Mouse (Mus musculus): ENCODE measurements around the gene Tcf20. TPM values are rescaled to one million over a fixed set of nuclear protein-coding genes. Genes with fewer than 3 reads are reported as not detected.

The Tcf20 gene
- polyA plus RNA-seq, 2 experiments, result 2.9 to 5.7 TPM

DNA sequence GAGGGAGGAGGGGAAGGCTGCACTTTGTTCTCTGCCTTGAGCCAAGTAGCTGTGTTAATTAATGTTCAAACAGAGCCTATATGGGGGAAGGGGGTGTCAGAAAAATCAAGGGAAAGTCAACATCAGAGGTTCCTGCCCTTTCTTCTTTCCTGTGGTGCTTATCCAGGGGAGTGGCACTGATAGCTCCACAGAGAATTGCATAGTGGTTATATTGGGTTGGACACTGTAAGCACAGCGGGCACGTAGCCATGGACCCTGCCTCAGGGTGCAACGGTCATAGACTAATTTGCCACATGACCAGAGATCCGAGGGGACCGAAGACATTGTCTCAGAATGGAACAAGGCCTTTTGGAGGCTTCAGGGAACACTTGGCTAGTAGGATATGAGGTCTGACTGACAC is 193.4 kb downstream of the Tcf20 start, which contains the start of gene Cyp2d26:
Cyp2d26 (minus strand) TSS at position 18 of the 400 bp plus-strand sequence.
- WGBS (ENCODE audit: insufficient replicate concordance), result 60% methylated on average over 5 of the region's 5 CpGs
- Histone ChIP-seq H3K27me3 (ENCODE audit: control insufficient read depth, insufficient read depth, low read length) (no peaks in the 10 kb centered on the region), H3K4me1 (replicated peaks; ENCODE audit: control insufficient read depth in 2 of 2, insufficient read depth in 2 of 2, low read length in 1 of 2) (peaks cover 0 to 8% of the 10 kb centered on the region in 2 experiments; a peak in 2 of 4 replicates), H3K4me2 (ENCODE audit: low read depth) (no peak within 1 kb of the TSS), H3K27ac (no peak within 1 kb of the TSS), H3K36me3 (replicated peaks; ENCODE audit: control insufficient read depth, insufficient read depth, low read depth) (no peaks in the 10 kb centered on the region), H3K4me3 (ENCODE audit: insufficient read depth in 1 of 2, low read depth in 2 of 2, low read length in 2 of 2) (no peak within 1 kb of the TSS), H3K9me3 (ENCODE audit: control insufficient read depth, low read length) (no peaks in the 10 kb centered on the region), H3K9ac (replicated peaks) (no peak within 1 kb of the TSS)
- DNase-seq (ENCODE audit: low read depth in 3 of 3, low spot score in 3 of 3), result peak in 2 of 3 experiments; percentile 6 to 12
- peak; percentile 60; the same call in 1 of the 2 replicates for ATAC-seq (ENCODE audit: insufficient read depth)
- TF ChIP-seq EP300 (IDR thresholded peaks at IDR 0.05; ENCODE audit: low read depth) (no peak), CTCF (IDR thresholded peaks at IDR 0.05; ENCODE audit: low read depth) (no peak)

- no peak overlapping the region for H3K27ac ChIP-seq
- no peaks in the 10 kb centered on the region for H3K9me3 ChIP-seq (ENCODE audit: control insufficient read depth, low read length)
- TF ChIP-seq CTCF (IDR thresholded peaks at IDR 0.05; ENCODE audit: low read depth), result no peak
- no peak for TF ChIP-seq EP300 (IDR thresholded peaks at IDR 0.05; ENCODE audit: low read depth)
- no peaks in the 10 kb centered on the region for H3K36me3 ChIP-seq (replicated peaks; ENCODE audit: control insufficient read depth, insufficient read depth, low read depth)
- no peaks in the 10 kb centered on the region for H3K27me3 ChIP-seq (ENCODE audit: control insufficient read depth, insufficient read depth, low read length)
- WGBS (ENCODE audit: insufficient replicate concordance), result 57% methylated on average over 6 of the region's 6 CpGs
- no peak overlapping the region for H3K9ac ChIP-seq (replicated peaks)
- peaks cover 0 to 8% of the 10 kb centered on the region in 2 experiments; a peak in 2 of 4 replicates for H3K4me1 ChIP-seq (replicated peaks; ENCODE audit: control insufficient read depth in 2 of 2, insufficient read depth in 2 of 2, low read length in 1 of 2)
- H3K4me2 ChIP-seq (ENCODE audit: low read depth), result no peak overlapping the region
- no peak for DNase-seq (ENCODE audit: low read depth in 3 of 3, low spot score in 3 of 3)
- ATAC-seq (ENCODE audit: insufficient read depth), result no peak
- H3K4me3 ChIP-seq (ENCODE audit: insufficient read depth in 1 of 2, low read depth in 2 of 2, low read length in 2 of 2), result no peak overlapping the region
Measured at GRCm38 (mm10) chr15:82793868-82794267, 193.8 kb downstream of the Tcf20 start.

DNA sequence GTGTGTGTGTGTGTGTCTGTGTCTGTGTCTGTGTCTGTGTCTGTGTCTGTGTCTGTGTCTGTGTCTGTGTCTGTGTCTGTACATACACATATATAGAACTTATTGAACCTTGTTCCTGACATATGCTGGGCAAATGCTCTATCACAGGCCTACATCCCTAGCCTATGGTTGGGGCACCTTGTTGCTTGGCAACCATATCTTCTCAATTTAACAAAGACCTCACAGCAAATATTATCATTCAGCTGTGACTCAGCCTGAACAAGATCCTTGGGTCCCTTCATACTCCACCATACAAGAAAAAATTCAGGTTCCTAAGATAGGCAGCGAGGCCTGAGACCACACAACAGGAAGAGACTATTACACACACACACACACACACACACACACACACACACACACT is 194.2 kb downstream of the Tcf20 start:
- H3K27me3 ChIP-seq (ENCODE audit: control insufficient read depth, insufficient read depth, low read length), result no peaks in the 10 kb centered on the region
- 37% methylated on average over 1 of the region's 1 CpGs for WGBS (ENCODE audit: insufficient replicate concordance)
- H3K9ac ChIP-seq (replicated peaks), result no peak overlapping the region
- no peaks in the 10 kb centered on the region for H3K9me3 ChIP-seq (ENCODE audit: control insufficient read depth, low read length)
- no peak overlapping the region for H3K27ac ChIP-seq
- DNase-seq (ENCODE audit: low read depth in 3 of 3, low spot score in 3 of 3) (no peak), ATAC-seq (ENCODE audit: insufficient read depth) (no peak)
- peaks cover 0 to 8% of the 10 kb centered on the region in 2 experiments; a peak in 2 of 4 replicates for H3K4me1 ChIP-seq (replicated peaks; ENCODE audit: control insufficient read depth in 2 of 2, insufficient read depth in 2 of 2, low read length in 1 of 2)
- no peak overlapping the region for H3K4me2 ChIP-seq (ENCODE audit: low read depth)
- TF ChIP-seq EP300 (IDR thresholded peaks at IDR 0.05; ENCODE audit: low read depth), result no peak
- no peak for TF ChIP-seq CTCF (IDR thresholded peaks at IDR 0.05; ENCODE audit: low read depth)
- no peak overlapping the region for H3K4me3 ChIP-seq (ENCODE audit: insufficient read depth in 1 of 2, low read depth in 2 of 2, low read length in 2 of 2)
- no peaks in the 10 kb centered on the region for H3K36me3 ChIP-seq (replicated peaks; ENCODE audit: control insufficient read depth, insufficient read depth, low read depth)

GRCm38 (mm10) chr15:82792566-82792965 is 195.1 kb downstream of the Tcf20 start:
- Histone ChIP-seq H3K4me1 (replicated peaks; ENCODE audit: control insufficient read depth in 2 of 2, insufficient read depth in 2 of 2, low read length in 1 of 2) (peaks cover 0 to 8% of the 10 kb centered on the region in 2 experiments; a peak in 2 of 4 replicates), H3K4me3 (ENCODE audit: insufficient read depth in 1 of 2, low read depth in 2 of 2, low read length in 2 of 2) (no peak overlapping the region), H3K9ac (replicated peaks) (no peak overlapping the region), H3K27ac (no peak overlapping the region), H3K9me3 (ENCODE audit: control insufficient read depth, low read length) (no peaks in the 10 kb centered on the region), H3K4me2 (ENCODE audit: low read depth) (no peak overlapping the region), H3K27me3 (ENCODE audit: control insufficient read depth, insufficient read depth, low read length) (no peaks in the 10 kb centered on the region), H3K36me3 (replicated peaks; ENCODE audit: control insufficient read depth, insufficient read depth, low read depth) (no peaks in the 10 kb centered on the region)
- 71% methylated on average over 11 of the region's 11 CpGs for WGBS (ENCODE audit: insufficient replicate concordance)
- ATAC-seq (ENCODE audit: insufficient read depth) (no peak), DNase-seq (ENCODE audit: low read depth in 3 of 3, low spot score in 3 of 3) (no peak)
- TF ChIP-seq CTCF (IDR thresholded peaks at IDR 0.05; ENCODE audit: low read depth) (no peak), EP300 (IDR thresholded peaks at IDR 0.05; ENCODE audit: low read depth) (no peak)

- no peak for TF ChIP-seq CTCF (IDR thresholded peaks at IDR 0.05; ENCODE audit: low read depth)
- no peak for TF ChIP-seq EP300 (IDR thresholded peaks at IDR 0.05; ENCODE audit: low read depth)
- Histone ChIP-seq H3K9ac (replicated peaks) (no peak overlapping the region), H3K4me3 (ENCODE audit: insufficient read depth in 1 of 2, low read depth in 2 of 2, low read length in 2 of 2) (no peak overlapping the region), H3K36me3 (replicated peaks; ENCODE audit: control insufficient read depth, insufficient read depth, low read depth) (no peaks in the 10 kb centered on the region), H3K27ac (no peak overlapping the region), H3K27me3 (ENCODE audit: control insufficient read depth, insufficient read depth, low read length) (no peaks in the 10 kb centered on the region), H3K4me2 (ENCODE audit: low read depth) (no peak overlapping the region), H3K4me1 (replicated peaks; ENCODE audit: control insufficient read depth in 2 of 2, insufficient read depth in 2 of 2, low read length in 1 of 2) (no peaks in the 10 kb centered on the region), H3K9me3 (ENCODE audit: control insufficient read depth, low read length) (no peaks in the 10 kb centered on the region)
- ATAC-seq (ENCODE audit: insufficient read depth) (no peak), DNase-seq (ENCODE audit: low read depth in 3 of 3, low spot score in 3 of 3) (no peak)
- 36% methylated on average over 1 of the region's 1 CpGs for WGBS (ENCODE audit: insufficient replicate concordance)
Measured at GRCm38 (mm10) chr15:82784581-82784980, 203.1 kb downstream of the Tcf20 start.

Data from liver, embryonic 14.5 days (tissue).